Mouse (Mus musculus): ENCODE data around the gene Tbpl1.

- TF ChIP-seq CTCF (IDR thresholded peaks at IDR 0.05; ENCODE audit: extremely low read depth, insufficient read depth, insufficient read length, insufficient replicate concordance) (no peak), POLR2A (IDR thresholded peaks at IDR 0.05; ENCODE audit: low read depth, low read length) (no peak)
Observed at GRCm38 (mm10) chr10:22703844-22704243, 27.9 kb downstream of the Tbpl1 start.
